Mouse (Mus musculus): ENCODE results near the gene Unc13d. TPM values are rescaled to one million over a fixed set of nuclear protein-coding genes. Genes with fewer than 3 reads are reported as not detected.

Gene Unc13d
- total and polyA plus RNA-seq, 3 experiments = 8.9 to 15.7 (median 14.0) TPM

- H3K36me3 ChIP-seq (replicated peaks in 1 of 2; ENCODE audit: control insufficient read depth in 1 of 2, insufficient read depth in 1 of 2, low read length in 1 of 2) = peaks cover 29 to 68% of the 10 kb centered on the region in 2 experiments
- TF ChIP-seq POLR2AphosphoS2 (IDR thresholded peaks at IDR 0.05; ENCODE audit: low read depth, low read length) (no peak), SMC3 (IDR thresholded peaks at IDR 0.05; ENCODE audit: low read depth, low read length) (no peak), BHLHE40 (IDR thresholded peaks at IDR 0.05; ENCODE audit: low read depth, low read length) (no peak)
- H3K4me2 ChIP-seq (ENCODE audit: insufficient read depth, low read depth, poor library complexity, severe bottlenecking) = no peak overlapping the region; the same call in 1 of the 2 replicates
- H3K27ac ChIP-seq (ENCODE audit: insufficient read depth, low read depth) = no peak overlapping the region
- in situ Hi-C loops (cut with MboI; ENCODE audit: low pct_ligation_motif_present, low pct_unique_long_range_greater_than_20kb, low sequenced_read_pairs) (no loop called here), dilution Hi-C loops (cut with MboI; ENCODE audit: extremely low pct_ligation_motif_present, extremely low pct_unique_long_range_greater_than_20kb, low sequenced_read_pairs) (no loop called here)
- H3K9ac ChIP-seq (ENCODE audit: insufficient read depth, low read depth) = peak overlapping the region; percentile 41; the same call in 1 of the 2 replicates
- peak overlapping the region; percentile 57 to 59 (median 58) for H3K4me3 ChIP-seq (replicated peaks in 1 of 3; ENCODE audit: low read depth in 2 of 3, low read length in 2 of 3, poor library complexity in 1 of 3)
- H3K27me3 ChIP-seq (replicated peaks) = no peaks in the 10 kb centered on the region
- H3K4me1 ChIP-seq (ENCODE audit: control insufficient read depth in 1 of 2, insufficient read depth in 2 of 2) = peaks cover 6 to 31% of the 10 kb centered on the region in 2 experiments
- peak; percentile 23 for DNase-seq (ENCODE audit: extremely low read depth)
- H3K9me3 ChIP-seq (replicated peaks; ENCODE audit: low read length) = no peaks in the 10 kb centered on the region
- no peaks in the 10 kb centered on the region for H3K79me2 ChIP-seq (replicated peaks; ENCODE audit: control insufficient read depth, extremely low read depth, insufficient read depth, poor library complexity, severe bottlenecking)
These were observed 925 bp downstream of the Unc13d start for GRCm38 (mm10) chr11:116076836-116077235.

DNA sequence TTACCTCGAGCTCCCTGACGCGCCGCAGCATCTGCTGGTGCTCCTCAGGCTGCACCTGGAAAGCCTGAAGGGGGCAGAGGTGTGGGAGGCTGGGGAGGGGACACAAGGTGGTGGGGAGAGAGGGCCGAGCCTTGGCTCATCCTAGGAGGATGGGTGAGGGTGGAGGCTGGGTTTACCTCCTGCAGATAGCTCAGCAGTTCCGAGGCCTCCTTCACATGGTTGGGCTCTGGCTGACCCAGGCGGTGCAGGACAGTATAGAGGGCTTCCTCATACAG is 1.6 kb downstream of the Unc13d start:
- dilution Hi-C loops (cut with MboI; ENCODE audit: extremely low pct_ligation_motif_present, extremely low pct_unique_long_range_greater_than_20kb, low sequenced_read_pairs) = no loop called here
- in situ Hi-C loops (cut with MboI; ENCODE audit: low pct_ligation_motif_present, low pct_unique_long_range_greater_than_20kb, low sequenced_read_pairs) = no loop called here
- Histone ChIP-seq H3K27me3 (replicated peaks) (no peaks in the 10 kb centered on the region), H3K36me3 (replicated peaks in 1 of 2; ENCODE audit: control insufficient read depth in 1 of 2, insufficient read depth in 1 of 2, low read length in 1 of 2) (peaks cover 23 to 62% of the 10 kb centered on the region in 2 experiments), H3K27ac (ENCODE audit: insufficient read depth, low read depth) (no peak overlapping the region), H3K4me1 (ENCODE audit: control insufficient read depth in 1 of 2, insufficient read depth in 2 of 2) (peaks cover 7 to 37% of the 10 kb centered on the region in 2 experiments), H3K4me3 (replicated peaks in 1 of 3; ENCODE audit: low read depth in 2 of 3, low read length in 2 of 3, poor library complexity in 1 of 3) (peak overlapping the region in 1 of 3 experiments; percentile 59), H3K79me2 (replicated peaks; ENCODE audit: control insufficient read depth, extremely low read depth, insufficient read depth, poor library complexity, severe bottlenecking) (no peaks in the 10 kb centered on the region), H3K9me3 (replicated peaks; ENCODE audit: low read length) (no peaks in the 10 kb centered on the region), H3K4me2 (ENCODE audit: insufficient read depth, low read depth, poor library complexity, severe bottlenecking) (no peak overlapping the region), H3K9ac (ENCODE audit: insufficient read depth, low read depth) (no peak overlapping the region)
- TF ChIP-seq E2F4 (IDR thresholded peaks at IDR 0.05; ENCODE audit: insufficient replicate concordance, low read depth, low read length) (no peak), USF2 (conservative IDR thresholded peaks at IDR 0.05; ENCODE audit: low read depth, low read length) (no peak), NRF1 (IDR thresholded peaks at IDR 0.05; ENCODE audit: low read depth, low read length) (no peak), JUND (conservative IDR thresholded peaks at IDR 0.05; ENCODE audit: low read depth, low read length) (no peak), EP300 (IDR thresholded peaks at IDR 0.05; ENCODE audit: low read length) (no peak), MAZ (IDR thresholded peaks at IDR 0.05; ENCODE audit: low read depth, low read length) (no peak), USF1 (IDR thresholded peaks at IDR 0.05; ENCODE audit: low read depth, low read length) (no peak), JUN (IDR thresholded peaks at IDR 0.05; ENCODE audit: insufficient read depth, low read depth, low read length) (no peak), NELFE (IDR thresholded peaks at IDR 0.05; ENCODE audit: low read depth, low read length) (no peak), POLR2A (IDR thresholded peaks at IDR 0.05; ENCODE audit: low read depth, low read length) (no peak), IRF4 (IDR thresholded peaks at IDR 0.05; ENCODE audit: low read depth, low read length) (no peak), BHLHE40 (IDR thresholded peaks at IDR 0.05; ENCODE audit: low read depth, low read length) (no peak), ETS1 (conservative IDR thresholded peaks at IDR 0.05; ENCODE audit: low read depth, low read length) (no peak), ZKSCAN1 (IDR thresholded peaks at IDR 0.05; ENCODE audit: borderline replicate concordance, low read depth, low read length) (no peak), HCFC1 (IDR thresholded peaks at IDR 0.05; ENCODE audit: low read depth, low read length) (no peak), MEF2A (IDR thresholded peaks at IDR 0.05; ENCODE audit: borderline replicate concordance, low read depth, low read length) (no peak), ZMIZ1 (IDR thresholded peaks at IDR 0.05; ENCODE audit: low read depth, low read length) (no peak)
- no peak for DNase-seq (ENCODE audit: extremely low read depth)
